Mouse (Mus musculus) embryo, embryonic 9.5 days (tissue): ENCODE measurements around the gene Retreg1.

ENCODE experiments used
- DNase-seq: peaks from one replicate; pipeline ENCODE4 v3.0.0-alpha.2; 2017; ENCODE audit errors: extremely low spot score

Retreg1 gene

DNA sequence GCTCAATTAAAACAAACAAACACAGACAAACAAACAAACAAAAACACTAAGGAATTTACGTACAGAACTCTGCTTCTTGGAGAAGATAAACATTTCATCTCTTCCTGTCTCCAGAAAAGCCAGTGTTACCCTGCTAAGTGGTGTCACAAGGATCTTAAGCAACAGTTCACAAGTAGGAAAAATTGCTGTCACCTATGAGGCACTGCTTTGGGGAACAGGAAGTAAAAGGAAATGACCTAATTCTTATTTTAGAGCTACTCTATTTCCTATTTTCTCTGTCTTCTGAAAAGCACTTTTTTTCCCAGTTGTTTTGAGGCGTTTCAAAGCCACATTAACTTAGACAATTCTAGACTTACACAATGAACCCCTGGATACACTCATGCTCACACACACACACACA, 12.6 kb upstream of the Retreg1 start:
- no peak for DNase-seq

- DNase-seq = no peak
Observed at GRCm38 (mm10) chr15:25834282-25834681, 8.7 kb upstream of the Retreg1 start.

DNA sequence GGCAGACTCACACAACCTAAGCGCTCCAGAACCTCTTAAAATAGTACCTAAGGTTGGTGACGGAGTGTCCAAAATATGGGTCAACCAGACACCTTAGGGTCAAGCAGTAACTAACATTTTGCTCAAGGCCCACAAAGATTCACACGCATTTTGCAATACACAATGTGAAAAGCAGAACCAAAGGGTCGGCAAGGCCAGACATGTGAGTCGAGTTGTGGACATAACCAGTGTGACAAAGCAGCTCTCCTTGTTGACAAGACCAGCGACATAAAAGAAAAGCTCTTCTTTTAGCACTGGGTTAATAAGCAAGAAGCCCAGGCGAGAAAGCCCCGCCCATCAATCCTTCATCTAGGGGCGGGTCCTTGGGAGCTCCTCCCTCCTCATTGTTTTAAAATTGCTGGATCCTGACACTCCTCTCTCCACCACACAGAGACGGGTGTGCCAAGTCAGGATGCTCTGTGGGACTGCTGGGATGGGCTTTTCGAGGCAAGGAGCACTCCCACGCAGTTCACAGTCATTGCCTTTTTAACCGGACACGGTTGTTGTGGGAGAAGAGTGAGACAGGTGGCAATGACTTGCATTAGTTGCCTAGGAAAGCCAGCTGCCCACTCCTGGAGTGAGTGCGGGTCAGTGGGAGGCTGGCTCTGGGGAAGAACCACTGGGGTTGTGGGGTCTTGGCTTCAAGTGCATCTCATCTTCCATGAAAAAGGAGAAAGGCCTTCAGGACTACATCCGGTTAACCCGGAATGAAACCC, 7.9 kb upstream of the Retreg1 start:
- DNase-seq = no peak

DNA sequence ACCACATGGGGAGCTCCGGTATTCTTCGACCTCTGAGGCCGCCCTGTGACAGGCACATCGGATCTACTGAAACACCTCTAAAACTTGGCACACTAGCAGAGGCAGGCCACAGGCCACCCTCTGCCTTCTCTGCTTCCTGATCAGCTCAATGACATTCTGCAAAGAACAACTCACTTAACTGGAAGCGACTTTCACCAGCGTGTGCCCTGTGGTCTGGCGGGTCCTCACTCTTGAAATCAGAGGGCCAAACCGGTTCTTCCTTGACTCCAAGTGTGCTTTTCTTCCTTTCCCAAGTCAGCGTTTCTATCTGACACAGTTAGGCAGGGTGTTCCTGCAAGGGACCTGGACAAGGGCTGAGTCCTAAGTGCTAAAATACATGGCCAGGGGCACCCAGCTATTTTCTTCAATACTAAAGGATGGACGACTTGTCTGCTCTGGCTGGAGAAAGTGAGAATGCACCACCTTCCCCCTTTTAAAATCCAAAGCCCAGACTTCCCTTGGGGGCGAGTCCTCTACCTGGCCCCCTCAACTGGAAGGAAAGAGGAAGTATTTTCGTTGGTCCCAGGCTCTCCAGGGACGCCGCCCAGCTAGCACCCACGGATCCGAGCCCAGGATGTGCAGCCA, 406 bp upstream of the Retreg1 start:
- DNase-seq = no peak

DNA sequence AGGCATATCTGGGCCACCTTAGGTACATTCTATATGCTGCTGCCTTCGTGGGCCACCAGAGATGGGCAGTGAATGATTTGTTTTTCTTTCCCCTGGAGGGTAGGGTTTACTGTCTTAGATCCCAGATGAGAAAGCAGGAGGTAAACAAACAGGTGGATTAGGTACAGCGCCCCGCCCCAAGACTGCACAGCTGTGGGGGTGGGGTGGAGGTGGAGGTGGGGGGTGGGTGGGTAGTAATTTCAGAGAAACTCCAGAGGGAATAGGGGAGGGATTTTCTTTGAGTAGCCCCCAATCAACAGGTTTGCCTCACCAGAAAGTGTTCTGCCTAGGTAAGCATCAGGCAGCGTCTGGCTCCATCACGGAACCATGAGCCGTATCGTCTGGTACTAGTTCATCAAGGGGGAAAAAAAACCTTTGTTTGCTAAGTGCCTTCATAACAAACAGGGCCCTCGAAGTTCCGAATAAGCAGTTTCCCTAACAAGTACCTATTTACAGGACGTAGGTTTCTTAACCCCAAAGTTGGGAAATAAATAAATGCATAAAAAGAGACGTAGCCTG, 1.1 kb downstream of the Retreg1 start:
- DNase-seq = no peak

DNA sequence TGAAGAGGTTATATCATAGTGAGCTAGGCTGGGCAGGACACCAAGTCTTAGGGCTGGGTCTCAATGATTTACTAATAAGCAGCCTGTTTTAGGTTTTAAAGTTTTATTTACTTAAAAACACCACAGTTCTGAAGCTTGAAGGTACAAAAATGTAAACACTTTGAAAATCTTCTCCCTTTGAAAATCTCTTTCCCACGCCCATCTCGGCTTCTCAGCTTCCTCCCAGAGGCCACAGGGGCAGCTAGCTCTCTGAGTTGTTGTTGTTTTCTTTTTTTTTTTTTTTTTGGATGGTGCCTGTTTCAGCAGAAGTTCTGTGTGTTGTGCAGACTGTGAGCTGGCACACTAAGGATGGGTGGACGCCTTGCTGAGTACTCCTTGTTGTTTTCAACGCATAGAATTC, 1.8 kb downstream of the Retreg1 start:
- no peak for DNase-seq

DNA sequence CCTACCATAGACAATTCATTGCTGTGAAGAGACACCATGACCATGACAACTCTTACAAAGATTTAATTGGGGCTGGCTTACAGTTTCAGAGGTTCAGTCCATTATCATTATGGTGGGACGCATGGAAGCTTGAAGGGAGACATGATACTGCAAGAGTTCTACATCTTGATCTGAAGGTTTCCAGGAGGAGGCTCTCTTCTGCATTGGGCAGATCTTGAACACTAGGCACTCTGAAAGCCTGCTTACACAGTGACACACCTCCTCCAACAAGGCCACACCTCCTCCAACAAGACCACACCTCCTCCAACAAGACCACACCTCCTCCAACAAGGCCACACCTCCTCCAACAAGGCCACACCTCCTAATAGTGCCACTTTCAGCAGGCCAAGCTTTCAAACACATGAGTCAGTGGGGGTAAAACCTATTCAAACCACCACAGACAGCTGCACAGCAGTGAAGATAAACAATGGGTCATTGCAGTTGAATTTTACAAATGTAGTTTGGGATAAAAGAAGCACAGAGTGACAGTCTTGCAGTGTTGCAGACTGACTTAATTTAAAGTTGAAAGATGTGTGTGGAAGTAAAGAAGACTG, 4.7 kb downstream of the Retreg1 start:
- DNase-seq = no peak

GRCm38 (mm10) chr15:25850552-25850951, 7.6 kb downstream of the Retreg1 start:
- no peak for DNase-seq

GRCm38 (mm10) chr15:25854270-25854904, 11.4 kb downstream of the Retreg1 start:
- no peak for DNase-seq

GRCm38 (mm10) chr15:25858611-25859058, 15.7 kb downstream of the Retreg1 start:
- DNase-seq = no peak

- no peak for DNase-seq
Observed at GRCm38 (mm10) chr15:25859469-25859868, 16.5 kb downstream of the Retreg1 start.

DNA sequence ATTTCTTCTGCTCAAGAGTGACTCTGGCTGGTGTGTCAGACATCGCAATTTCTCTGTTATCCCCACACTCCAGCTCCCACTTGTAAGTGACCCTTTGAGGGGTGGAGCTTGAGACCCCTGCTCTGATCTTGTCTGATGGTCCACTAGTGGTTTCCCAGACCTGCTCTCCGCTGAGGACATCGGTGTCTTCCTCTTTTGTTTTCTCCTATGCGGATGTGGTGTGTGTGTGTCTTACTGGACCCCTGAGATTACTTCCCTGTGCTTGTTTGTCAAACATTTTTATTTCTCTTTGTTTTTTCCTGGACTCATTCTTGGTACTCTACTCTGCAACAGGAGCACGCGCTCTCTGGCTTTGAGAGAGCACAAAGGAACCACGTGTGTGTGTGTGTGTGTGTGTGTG, 18.9 kb downstream of the Retreg1 start:
- no peak for DNase-seq

- DNase-seq = no peak
Observed at GRCm38 (mm10) chr15:25865605-25866004, 22.6 kb downstream of the Retreg1 start.

GRCm38 (mm10) chr15:25866106-25866505, 23.1 kb downstream of the Retreg1 start:
- DNase-seq = no peak

- no peak for DNase-seq
Observed at GRCm38 (mm10) chr15:25869129-25869528, 26.1 kb downstream of the Retreg1 start.

DNA sequence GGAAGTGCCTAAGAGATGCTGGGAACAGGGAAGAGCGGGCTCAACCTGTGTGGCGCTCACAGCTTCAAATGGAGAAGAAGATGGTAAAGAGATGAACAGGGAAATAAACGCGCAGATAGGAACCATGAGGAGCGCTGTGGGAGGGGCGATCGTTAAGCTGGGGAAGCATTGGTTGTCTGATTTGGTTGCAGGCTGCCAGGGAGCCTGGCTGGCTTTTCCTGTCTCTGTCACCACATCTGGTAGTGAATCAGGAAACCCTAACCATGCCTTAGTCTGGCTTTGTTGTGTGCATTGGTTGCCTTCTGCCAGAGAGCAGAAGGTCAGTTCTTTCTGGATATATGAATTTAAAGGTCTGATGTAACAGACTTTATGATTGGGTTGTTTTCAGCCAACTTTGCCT, 28.5 kb downstream of the Retreg1 start:
- no peak for DNase-seq

GRCm38 (mm10) chr15:25872118-25872517, 29.1 kb downstream of the Retreg1 start:
- DNase-seq = no peak

DNA sequence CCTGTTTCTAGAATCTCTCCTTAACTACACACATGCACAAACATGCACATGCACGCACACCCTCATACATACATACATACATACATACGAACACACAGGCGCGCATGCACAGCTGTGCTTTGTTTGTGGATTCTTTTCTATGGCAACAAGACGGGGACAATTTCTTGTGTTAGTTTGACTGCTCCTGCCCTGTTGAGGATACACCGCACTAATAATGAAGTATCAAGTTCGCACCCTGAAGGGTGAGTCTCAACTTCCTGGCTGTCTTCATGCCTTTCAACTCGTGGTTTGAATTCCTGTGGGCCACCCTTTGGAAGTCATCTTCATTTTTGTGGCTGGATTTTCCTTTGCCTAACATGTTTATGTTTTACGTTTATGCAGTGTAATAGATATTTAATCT, 29.7 kb downstream of the Retreg1 start:
- DNase-seq = no peak

- no peak for DNase-seq
Observed at GRCm38 (mm10) chr15:25873536-25873935, 30.6 kb downstream of the Retreg1 start.

GRCm38 (mm10) chr15:25876601-25877161, 33.7 kb downstream of the Retreg1 start:
- no peak for DNase-seq

- DNase-seq = peak; percentile 44
Observed at GRCm38 (mm10) chr15:25877798-25878197, 34.8 kb downstream of the Retreg1 start.

DNA sequence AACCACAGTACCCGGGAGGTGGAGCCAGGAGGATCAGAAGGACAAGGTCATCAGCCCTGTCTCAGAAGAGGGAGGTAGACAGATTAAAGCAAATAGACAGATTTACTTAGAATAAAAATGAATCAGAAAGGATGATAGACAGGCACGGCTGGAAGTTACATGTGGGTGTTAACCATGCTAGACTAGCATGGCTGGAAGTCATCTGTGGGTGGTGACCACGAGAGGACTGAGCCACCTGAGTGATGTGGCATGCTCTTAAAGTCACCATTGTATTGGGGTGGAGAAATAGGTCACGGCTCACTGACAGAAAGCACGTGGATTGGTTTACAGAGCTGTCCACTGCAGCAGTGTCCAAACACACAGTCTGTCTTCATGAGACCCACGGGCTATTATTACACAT, 36.2 kb downstream of the Retreg1 start:
- DNase-seq = no peak
